Comparison of ENCODE assay signal across 9 mouse cellular contexts in the genomic region with DNA sequence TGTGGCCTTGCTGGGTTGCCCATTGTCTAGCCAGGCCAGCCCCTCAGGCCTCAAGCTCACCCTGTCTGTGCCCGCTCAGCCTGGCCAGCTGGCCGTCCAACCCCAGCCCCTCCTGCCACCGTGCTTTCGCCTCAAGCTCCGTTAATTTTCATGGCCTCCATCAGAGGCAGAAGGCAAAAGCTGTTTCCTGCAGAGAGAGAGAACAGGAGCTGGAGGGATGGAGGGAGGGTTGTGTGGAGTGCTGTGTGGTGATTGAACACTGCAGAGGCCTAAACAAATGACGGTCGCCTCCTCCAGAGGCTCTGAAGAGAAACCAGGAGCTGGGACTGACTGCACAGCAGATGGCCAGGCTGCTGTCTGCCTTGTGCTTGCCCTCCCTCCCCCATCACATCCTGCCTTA.
DNase-seq lines count a peak whose midpoint lies in the region; ATAC-seq lines count a peak whose summit lies in the region.
"Had no signal": no experiment of that assay in that cellular context is flagged by ENCODE, and none has a peak within 500 bp of the region (broad histone marks: within the 10 kb centered on the region; RNA-seq: fewer than 3 reads in every experiment).

No protein-coding gene starts in this region.

- H3K36me3 ChIP-seq in embryonic facial prominence, embryonic 14.5 days (ENCODE audit: control insufficient read depth, insufficient read depth, low read length) = peaks cover 19% of the 10 kb centered on the region; the same call in 1 of the 2 replicates
- peaks cover 3% of the 10 kb centered on the region; the same call in 1 of the 2 replicates for H3K36me3 ChIP-seq in hindbrain, embryonic 15.5 days
- H3K36me3 ChIP-seq in neural tube, embryonic 13.5 days = peaks cover 20% of the 10 kb centered on the region

- H3K9ac ChIP-seq in embryonic facial prominence, embryonic 14.5 days (ENCODE audit: low read depth, low read length) = no peak overlapping the region
- H3K9ac ChIP-seq in hindbrain, embryonic 15.5 days = no peak overlapping the region
- H3K9ac ChIP-seq in neural tube, embryonic 13.5 days = peak overlapping the region; percentile 52; the same call in 1 of the 2 replicates
- H3K9ac ChIP-seq: embryonic facial prominence, embryonic 13.5 days had no signal

- H3K4me1 ChIP-seq in embryonic facial prominence, embryonic 14.5 days (ENCODE audit: control insufficient read depth, insufficient read depth, low read length) = peaks cover 11% of the 10 kb centered on the region; the same call in 1 of the 2 replicates
- H3K4me1 ChIP-seq in hindbrain, embryonic 15.5 days (replicated peaks) = peaks cover 92% of the 10 kb centered on the region
- H3K4me1 ChIP-seq in neural tube, embryonic 13.5 days (replicated peaks) = peaks cover 99% of the 10 kb centered on the region

- H3K4me2 ChIP-seq in embryonic facial prominence, embryonic 14.5 days (ENCODE audit: low read depth, low read length) = no peak overlapping the region
- H3K4me2 ChIP-seq in hindbrain, embryonic 15.5 days = no peak overlapping the region
- no peak overlapping the region for H3K4me2 ChIP-seq in neural tube, embryonic 13.5 days
- H3K4me2 ChIP-seq: embryonic facial prominence, embryonic 13.5 days had no signal

- WGBS in embryonic facial prominence, embryonic 14.5 days = 53% methylated on average over 5 of the region's 7 CpGs
- WGBS in hindbrain, embryonic 15.5 days = 10% methylated on average over 7 of the region's 7 CpGs
- 8% methylated on average over 7 of the region's 7 CpGs for WGBS in neural tube, embryonic 13.5 days

- H3K27me3 ChIP-seq in embryonic facial prominence, embryonic 14.5 days (replicated peaks; ENCODE audit: control insufficient read depth, insufficient read depth, low read length) = no peaks in the 10 kb centered on the region
- H3K27me3 ChIP-seq in hindbrain, embryonic 15.5 days = no peaks in the 10 kb centered on the region
- H3K27me3 ChIP-seq in neural tube, embryonic 13.5 days = no peaks in the 10 kb centered on the region
- H3K27me3 ChIP-seq: embryonic facial prominence, embryonic 13.5 days had no signal

- H3K4me3 ChIP-seq in embryonic facial prominence, embryonic 14.5 days (ENCODE audit: low read depth, low read length) = no peak overlapping the region
- no peak overlapping the region for H3K4me3 ChIP-seq in hindbrain, embryonic 15.5 days
- no peak overlapping the region for H3K4me3 ChIP-seq in neural tube, embryonic 13.5 days
- H3K4me3 ChIP-seq: embryonic facial prominence, embryonic 13.5 days had no signal

- H3K9me3 ChIP-seq in embryonic facial prominence, embryonic 14.5 days (ENCODE audit: control insufficient read depth, low read length) = no peaks in the 10 kb centered on the region
- no peaks in the 10 kb centered on the region for H3K9me3 ChIP-seq in hindbrain, embryonic 15.5 days
- no peaks in the 10 kb centered on the region for H3K9me3 ChIP-seq in neural tube, embryonic 13.5 days
- H3K9me3 ChIP-seq: embryonic facial prominence, embryonic 13.5 days had no signal

- peak; percentile 58 for DNase-seq in layer of hippocampus, adult 11-12 months (ENCODE audit: low spot score)
- no peak for DNase-seq in layer of hippocampus, postnatal 14 days (ENCODE audit: low spot score in 2 of 2)
- DNase-seq in embryonic facial prominence, embryonic 14.5 days (ENCODE audit: low spot score) = no peak
- DNase-seq in adrenal gland, adult 8-10 months = no peak
- no peak for DNase-seq in spleen, postnatal 36 days (ENCODE audit: low spot score in 2 of 2)

- no peak overlapping the region for H3K27ac ChIP-seq in embryonic facial prominence, embryonic 14.5 days (replicated peaks; ENCODE audit: low read depth, low read length)
- peak overlapping the region; percentile 83 for H3K27ac ChIP-seq in hindbrain, embryonic 15.5 days (replicated peaks)
- peak overlapping the region; percentile 94 for H3K27ac ChIP-seq in neural tube, embryonic 13.5 days (replicated peaks)

- ATAC-seq in embryonic facial prominence, embryonic 14.5 days (ENCODE audit: low read depth) = 0 out of 2 replicates have a peak, but pooled peaks have one; percentile 23
- peak; percentile 36; the same call in 1 of the 2 replicates for ATAC-seq in hindbrain, embryonic 15.5 days (ENCODE audit: low FRiP score, low read depth)
- peak; percentile 63 for ATAC-seq in neural tube, embryonic 13.5 days (ENCODE audit: low read depth)
- no peak for ATAC-seq in megakaryocyte-erythroid progenitor cell, adult 5-6 weeks (replicated peaks; ENCODE audit: low FRiP score, low TSS enrichment, poor library complexity, severe bottlenecking)
